Mouse (Mus musculus): ENCODE measurements around the gene Thumpd3. TPM values are rescaled to one million over a fixed set of nuclear protein-coding genes. Genes with fewer than 3 reads are reported as not detected.

The Thumpd3 gene
- total and polyA plus RNA-seq, 3 experiments = 7.5 to 127 (median 95.1) TPM

- Histone ChIP-seq H3K4me3 (ENCODE audit: low read depth, low read length) (no peak overlapping the region), H3K4me1 (ENCODE audit: insufficient read depth, low read depth, low read length) (peaks cover 3% of the 10 kb centered on the region; the same call in 1 of the 2 replicates), H3K9me3 (replicated peaks) (no peaks in the 10 kb centered on the region), H3K27me3 (ENCODE audit: insufficient read depth, low read length) (peaks cover 29% of the 10 kb centered on the region; the same call in 1 of the 2 replicates), H3K36me3 (replicated peaks) (no peaks in the 10 kb centered on the region)
- no peak for ATAC-seq (ENCODE audit: extremely low read depth, insufficient number of reproducible peaks, low FRiP score, poor library complexity, severe bottlenecking)
- TF ChIP-seq GATA2 (IDR thresholded peaks at IDR 0.05; ENCODE audit: borderline replicate concordance, low read depth, low read length) (no peak), CTCF (IDR thresholded peaks at IDR 0.05; ENCODE audit: low read depth, low read length) (no peak), TAL1 (conservative IDR thresholded peaks at IDR 0.05; ENCODE audit: low read depth, low read length) (no peak), GATA1 (IDR thresholded peaks at IDR 0.05; ENCODE audit: borderline replicate concordance, low read length) (no peak)
- DNase-seq (ENCODE audit: low spot score) = no peak
These were observed 13.9 kb upstream of the Thumpd3 start for GRCm38 (mm10) chr6:113032121-113032520.

GRCm38 (mm10) chr6:113033185-113033584 is 12.8 kb upstream of the Thumpd3 start:
- no peak for TF ChIP-seq GATA2 (IDR thresholded peaks at IDR 0.05; ENCODE audit: borderline replicate concordance, low read depth, low read length)
- TF ChIP-seq GATA1 (IDR thresholded peaks at IDR 0.05; ENCODE audit: borderline replicate concordance, low read length) = no peak
- no peak for TF ChIP-seq CTCF (IDR thresholded peaks at IDR 0.05; ENCODE audit: low read depth, low read length)
- TF ChIP-seq POLR2AphosphoS5 (IDR thresholded peaks at IDR 0.05; ENCODE audit: insufficient replicate concordance, low read depth, low read length) = no peak
- no peak for TF ChIP-seq TAL1 (conservative IDR thresholded peaks at IDR 0.05; ENCODE audit: low read depth, low read length)
- no peak overlapping the region for H3K4me3 ChIP-seq (ENCODE audit: low read depth, low read length)
- H3K27me3 ChIP-seq (ENCODE audit: insufficient read depth, low read length) = peaks cover 23% of the 10 kb centered on the region
- DNase-seq (ENCODE audit: low spot score) (no peak), ATAC-seq (ENCODE audit: extremely low read depth, insufficient number of reproducible peaks, low FRiP score, poor library complexity, severe bottlenecking) (no peak)
- no peaks in the 10 kb centered on the region for H3K9me3 ChIP-seq (replicated peaks)
- peaks cover 9% of the 10 kb centered on the region for H3K4me1 ChIP-seq (ENCODE audit: insufficient read depth, low read depth, low read length)
- no peaks in the 10 kb centered on the region for H3K36me3 ChIP-seq (replicated peaks)

- Histone ChIP-seq H3K9me3 (replicated peaks) (no peaks in the 10 kb centered on the region), H3K36me3 (replicated peaks) (no peaks in the 10 kb centered on the region), H3K4me1 (ENCODE audit: insufficient read depth, low read depth, low read length) (peaks cover 17% of the 10 kb centered on the region), H3K4me3 (ENCODE audit: low read depth, low read length) (no peak overlapping the region), H3K27me3 (ENCODE audit: insufficient read depth, low read length) (peaks cover 17% of the 10 kb centered on the region)
- ATAC-seq (ENCODE audit: extremely low read depth, insufficient number of reproducible peaks, low FRiP score, poor library complexity, severe bottlenecking) = no peak
- no peak for TF ChIP-seq TAL1 (conservative IDR thresholded peaks at IDR 0.05; ENCODE audit: low read depth, low read length)
- TF ChIP-seq POLR2AphosphoS5 (IDR thresholded peaks at IDR 0.05; ENCODE audit: insufficient replicate concordance, low read depth, low read length) = no peak
- TF ChIP-seq GATA1 (IDR thresholded peaks at IDR 0.05; ENCODE audit: borderline replicate concordance, low read length) = no peak
- TF ChIP-seq CTCF (IDR thresholded peaks at IDR 0.05; ENCODE audit: low read depth, low read length) = no peak
- no peak for TF ChIP-seq GATA2 (IDR thresholded peaks at IDR 0.05; ENCODE audit: borderline replicate concordance, low read depth, low read length)
- no peak for DNase-seq (ENCODE audit: low spot score)
These were observed 11.6 kb upstream of the Thumpd3 start for GRCm38 (mm10) chr6:113034466-113034865.

- H3K4me1 ChIP-seq (ENCODE audit: insufficient read depth, low read depth, low read length) = peaks cover 32% of the 10 kb centered on the region
- DNase-seq (ENCODE audit: low spot score) (no peak), ATAC-seq (ENCODE audit: extremely low read depth, insufficient number of reproducible peaks, low FRiP score, poor library complexity, severe bottlenecking) (no peak)
- H3K27me3 ChIP-seq (ENCODE audit: insufficient read depth, low read length) = peaks cover 10% of the 10 kb centered on the region
- no peaks in the 10 kb centered on the region for H3K36me3 ChIP-seq (replicated peaks)
- TF ChIP-seq POLR2AphosphoS5 (IDR thresholded peaks at IDR 0.05; ENCODE audit: insufficient replicate concordance, low read depth, low read length) (no peak), GATA2 (IDR thresholded peaks at IDR 0.05; ENCODE audit: borderline replicate concordance, low read depth, low read length) (no peak), GATA1 (IDR thresholded peaks at IDR 0.05; ENCODE audit: borderline replicate concordance, low read length) (no peak), TAL1 (conservative IDR thresholded peaks at IDR 0.05; ENCODE audit: low read depth, low read length) (no peak), CTCF (IDR thresholded peaks at IDR 0.05; ENCODE audit: low read depth, low read length) (no peak)
- H3K9me3 ChIP-seq (replicated peaks) = no peaks in the 10 kb centered on the region
- H3K4me3 ChIP-seq (ENCODE audit: low read depth, low read length) = no peak overlapping the region
These were observed 9.4 kb upstream of the Thumpd3 start for GRCm38 (mm10) chr6:113036463-113037175.

- H3K9me3 ChIP-seq (replicated peaks) = no peaks in the 10 kb centered on the region
- ATAC-seq (ENCODE audit: extremely low read depth, insufficient number of reproducible peaks, low FRiP score, poor library complexity, severe bottlenecking) (peak; percentile 37; the same call in 1 of the 2 replicates), DNase-seq (ENCODE audit: low spot score) (peak; percentile 42)
- no peaks in the 10 kb centered on the region for H3K36me3 ChIP-seq (replicated peaks)
- H3K27me3 ChIP-seq (ENCODE audit: insufficient read depth, low read length) = peaks cover 3% of the 10 kb centered on the region
- TF ChIP-seq POLR2AphosphoS5 (IDR thresholded peaks at IDR 0.05; ENCODE audit: insufficient replicate concordance, low read depth, low read length) (no peak), CTCF (IDR thresholded peaks at IDR 0.05; ENCODE audit: low read depth, low read length) (peak; percentile 81), GATA2 (IDR thresholded peaks at IDR 0.05; ENCODE audit: borderline replicate concordance, low read depth, low read length) (no peak)
- H3K4me1 ChIP-seq (ENCODE audit: insufficient read depth, low read depth, low read length) = peaks cover 42% of the 10 kb centered on the region
- H3K4me3 ChIP-seq (ENCODE audit: low read depth, low read length) = no peak overlapping the region
These were observed 7.9 kb upstream of the Thumpd3 start for GRCm38 (mm10) chr6:113037946-113038734.

GRCm38 (mm10) chr6:113038735-113039058 is 7.3 kb upstream of the Thumpd3 start:
- H3K4me1 ChIP-seq (ENCODE audit: insufficient read depth, low read depth, low read length) = peaks cover 47% of the 10 kb centered on the region
- no peaks in the 10 kb centered on the region for H3K9me3 ChIP-seq (replicated peaks)
- DNase-seq (ENCODE audit: low spot score) = no peak
- no peak for ATAC-seq (ENCODE audit: extremely low read depth, insufficient number of reproducible peaks, low FRiP score, poor library complexity, severe bottlenecking)
- no peak overlapping the region for H3K4me3 ChIP-seq (ENCODE audit: low read depth, low read length)
- no peaks in the 10 kb centered on the region for H3K36me3 ChIP-seq (replicated peaks)
- TF ChIP-seq CTCF (IDR thresholded peaks at IDR 0.05; ENCODE audit: low read depth, low read length) (no peak), POLR2AphosphoS5 (IDR thresholded peaks at IDR 0.05; ENCODE audit: insufficient replicate concordance, low read depth, low read length) (no peak), GATA1 (IDR thresholded peaks at IDR 0.05; ENCODE audit: borderline replicate concordance, low read length) (no peak), TAL1 (conservative IDR thresholded peaks at IDR 0.05; ENCODE audit: low read depth, low read length) (no peak), GATA2 (IDR thresholded peaks at IDR 0.05; ENCODE audit: borderline replicate concordance, low read depth, low read length) (no peak)
- H3K27me3 ChIP-seq (ENCODE audit: insufficient read depth, low read length) = peaks cover 3% of the 10 kb centered on the region
